Mouse (Mus musculus): ENCODE measurements around the gene Sertad4.

DNA sequence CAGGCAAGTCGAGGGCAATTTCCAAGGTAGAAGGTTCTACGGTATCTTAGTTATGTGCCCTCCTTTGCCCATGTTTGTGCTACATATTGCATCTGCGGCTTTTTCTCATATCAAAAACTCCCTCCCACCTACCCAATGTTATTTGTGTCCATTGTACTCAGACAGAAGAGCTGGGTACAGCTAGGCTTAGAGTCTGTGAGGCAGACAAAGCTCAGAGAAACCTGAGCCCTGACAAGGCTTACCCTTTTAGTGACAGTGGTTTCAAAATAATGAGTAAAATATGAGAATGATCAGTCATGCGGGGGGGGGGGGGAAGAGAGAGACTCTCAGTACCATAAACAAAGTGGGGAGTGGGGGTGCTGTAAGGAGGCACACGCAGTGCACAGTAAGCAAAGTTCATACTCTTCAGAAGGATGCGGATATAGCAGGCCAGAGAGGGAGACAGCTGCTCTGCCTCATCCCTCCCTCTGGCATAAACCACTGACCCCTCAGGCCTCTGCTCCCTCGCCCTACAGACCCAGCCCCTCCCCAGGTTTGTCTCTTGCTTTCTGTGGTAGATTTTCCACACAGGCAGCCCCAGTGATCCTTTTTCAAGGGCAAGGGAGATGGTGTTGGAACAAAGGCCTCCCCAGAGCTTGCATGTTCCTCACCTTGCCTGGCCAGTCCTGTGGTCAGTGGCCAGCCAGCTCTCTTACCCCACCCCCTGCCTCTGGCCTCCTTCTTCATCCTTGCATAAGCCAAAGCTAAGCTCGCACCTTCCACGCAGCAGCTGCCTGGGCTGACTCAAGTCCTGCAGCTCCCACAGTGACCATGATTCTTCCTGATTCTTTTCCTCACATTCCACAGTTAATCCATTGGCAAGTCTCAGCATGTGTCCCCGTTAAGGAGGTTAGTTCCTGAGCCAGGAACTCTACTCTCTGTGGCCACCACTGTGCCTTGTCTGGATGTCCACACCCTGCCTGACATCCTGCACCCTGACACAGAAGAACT is 49.1 kb downstream of the Sertad4 start:
- TF ChIP-seq CTCF (IDR thresholded peaks at IDR 0.05 in 2 of 3, conservative IDR thresholded peaks at IDR 0.05 in 1 of 3; ENCODE audit: control insufficient read depth in 1 of 3, insufficient read depth in 1 of 3, low read depth in 2 of 3, low read length in 3 of 3, poor library complexity in 1 of 3, severe bottlenecking in 1 of 3): no peak
- no peak for TF ChIP-seq EP300 (IDR thresholded peaks at IDR 0.05; ENCODE audit: low read depth in 1 of 2, low read length in 2 of 2)
- TF ChIP-seq TCF12 (IDR thresholded peaks at IDR 0.05; ENCODE audit: low read depth, low read length): no peak
- no peak for TF ChIP-seq GATA1 (IDR thresholded peaks at IDR 0.05; ENCODE audit: low read depth, low read length)
- no peak for TF ChIP-seq MYB (IDR thresholded peaks at IDR 0.05; ENCODE audit: low read depth, low read length)
- TF ChIP-seq POLR2A (IDR thresholded peaks at IDR 0.05; ENCODE audit: control insufficient read depth in 1 of 2, insufficient read depth in 1 of 2, low read depth in 1 of 2, low read length in 2 of 2, poor library complexity in 1 of 2): no peak
- TF ChIP-seq E2F4 (IDR thresholded peaks at IDR 0.05; ENCODE audit: borderline replicate concordance, low read depth, low read length): no peak
- no peak for TF ChIP-seq MEF2A (IDR thresholded peaks at IDR 0.05; ENCODE audit: extremely low read depth, insufficient replicate concordance, low read depth, low read length, poor library complexity, severe bottlenecking)
- TF ChIP-seq SIN3A (IDR thresholded peaks at IDR 0.05; ENCODE audit: low read length): no peak
- TF ChIP-seq CHD2 (IDR thresholded peaks at IDR 0.05; ENCODE audit: low read length): no peak
- no peak for TF ChIP-seq MAFK (IDR thresholded peaks at IDR 0.05; ENCODE audit: borderline replicate concordance, low read depth, low read length)
- no peak for TF ChIP-seq ZMIZ1 (IDR thresholded peaks at IDR 0.05; ENCODE audit: low read depth, low read length)
